In genomic region chr11:3181250-3181649, GRCm38 (mm10) we compare ENCODE assay signal across 8 mouse cellular contexts. TPM values are rescaled to one million over a fixed set of nuclear protein-coding genes. Genes with fewer than 3 reads are reported as not detected.
A peak's percentile ranks its signal among the peaks of the same experiment; 100 is the strongest.
DNase-seq lines count a peak whose midpoint lies in the region; ATAC-seq lines count a peak whose summit lies in the region.
"Not testable (repeated sequence)": the region's sequence is repeated elsewhere in the genome, so short reads cannot be mapped to it uniquely, and the experiment has no call there.

No protein-coding gene starts in this region.

- not testable (repeated sequence) for H3K36me3 ChIP-seq in limb, embryonic 10.5 days

- not testable (repeated sequence) for H3K27ac ChIP-seq in limb, embryonic 10.5 days

- 61% methylated on average over 4 of the region's 4 CpGs for WGBS in limb, embryonic 10.5 days

- H3K4me1 ChIP-seq in limb, embryonic 10.5 days, result not testable (repeated sequence)

- H3K9me3 ChIP-seq in limb, embryonic 10.5 days (replicated peaks), result not testable (repeated sequence)

- H3K27me3 ChIP-seq in limb, embryonic 10.5 days (ENCODE audit: low read depth, poor library complexity, severe bottlenecking), result not testable (repeated sequence)

- peak; percentile 5 for ATAC-seq in monocyte, adult 5-6 weeks (replicated peaks; ENCODE audit: insufficient number of reproducible peaks, low FRiP score, low TSS enrichment, poor library complexity, severe bottlenecking)

- DNase-seq in T-cell, adult 2 months (ENCODE audit: low spot score), result peak; percentile 80
- peak; percentile 50 to 57 for DNase-seq in cerebellum, postnatal 36 days
- DNase-seq in heart, adult 11 months, result peak; percentile 99
- peak; percentile 76 to 86 for DNase-seq in kidney, postnatal 25 days
- peak; percentile 57 for DNase-seq in limb, embryonic 10.5 days (ENCODE audit: low spot score)
- DNase-seq in spleen, postnatal 36 days (ENCODE audit: low spot score in 2 of 2), result peak; percentile 76 to 78
- peak; percentile 49 for DNase-seq in yolk sac, embryonic 10.5 days (ENCODE audit: low spot score)

- not testable (repeated sequence) for H3K4me3 ChIP-seq in limb, embryonic 10.5 days

RNA-seq across cellular contexts. Expression of gene Sfi1, which starts 12.0 kb away (rescaled TPM):
- 11.0 and 14.3 TPM in 2 replicates for polyA plus RNA-seq in limb, embryonic 10.5 days (2016; fragmentation: Nextera tagmentation; extraction: Ambion mirVana)
- 30.9 to 63.3 TPM (median 32.0 TPM) in 3 replicates for total RNA-seq in monocyte, adult 5-6 weeks (2017)

RNA-seq across cellular contexts. Expression of gene Eif4enif1, which starts 20.9 kb away (rescaled TPM):
- polyA plus RNA-seq in limb, embryonic 10.5 days (2016; fragmentation: Nextera tagmentation; extraction: Ambion mirVana), result 64.7 and 74.1 TPM in 2 replicates
- 63.9 to 84.5 TPM (median 83.3 TPM) in 3 replicates for total RNA-seq in monocyte, adult 5-6 weeks (2017)

Comparison
In these comparisons a context has a peak if more than half of its experiments do, and no peak if none do; other contexts are left out.
1. DNase-seq: peak in every context shown above with its lines; median percentile 99 in heart, adult 11 months; 81 in kidney, postnatal 25 days; 80 in T-cell, adult 2 months; 77 in spleen, postnatal 36 days; 57 in limb, embryonic 10.5 days; 54 in cerebellum, postnatal 36 days; 49 in yolk sac, embryonic 10.5 days.